17 mouse cellular contexts compared by ENCODE assay signal in the genomic region with DNA sequence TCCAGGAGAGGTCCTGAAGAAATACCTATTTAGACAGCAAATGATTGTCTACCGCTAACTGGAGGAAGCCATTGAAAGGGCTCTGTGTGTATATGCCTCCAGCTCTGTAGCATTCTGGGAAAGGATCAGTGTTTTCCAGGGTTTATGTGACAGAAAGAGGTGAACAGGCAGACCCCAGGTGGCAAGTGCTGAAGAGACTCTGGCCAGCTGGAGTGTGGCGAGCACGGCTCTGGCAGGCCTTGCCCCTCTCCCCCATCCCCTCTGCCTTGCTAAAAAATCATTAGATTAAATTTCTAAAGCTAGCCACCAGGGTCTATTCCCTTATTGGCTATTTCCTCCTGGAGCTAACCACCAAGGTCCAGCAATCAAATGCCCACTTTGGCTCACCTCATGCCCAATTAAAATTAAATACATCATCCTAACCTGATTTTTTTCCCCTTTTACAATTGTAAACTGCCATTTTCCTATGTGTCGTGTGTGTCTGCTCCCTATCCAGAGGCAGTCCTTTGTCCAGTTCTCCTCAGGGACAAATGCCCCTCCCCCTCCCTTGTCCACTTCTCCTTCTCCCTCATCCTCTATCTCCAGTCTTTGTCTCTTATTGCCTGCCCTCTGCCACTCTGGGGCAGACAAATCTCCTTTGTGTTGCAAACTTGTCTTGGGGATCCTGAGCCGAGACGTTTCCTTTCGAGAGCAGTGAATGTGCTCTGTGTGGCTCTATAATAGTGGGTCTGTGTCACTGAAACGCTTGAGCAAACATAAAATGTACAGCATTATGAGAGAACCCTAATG.
DNase-seq lines count a peak whose midpoint lies in the region; ATAC-seq and TF ChIP-seq lines count a peak whose summit lies in the region.
"Had no signal": no experiment of that assay in that cellular context is flagged by ENCODE, and none has a peak within 500 bp of the region (broad histone marks: within the 10 kb centered on the region; RNA-seq: fewer than 3 reads in every experiment).

No protein-coding gene starts in this region.

- DNase-seq in embryonic facial prominence, embryonic 10.5 days (ENCODE audit: low spot score), result peak; percentile 13
- peak; percentile 36 for DNase-seq in mesoderm, embryonic 11.5 days (ENCODE audit: low read depth, low spot score)
- no peak for DNase-seq in thymus, adult 2 months
- no peak for DNase-seq in right cerebral cortex, postnatal 14 days
- no peak for DNase-seq in thymus, postnatal 14 days
- no peak for DNase-seq in frontal cortex, postnatal 36 days (ENCODE audit: low spot score in 2 of 2)
- DNase-seq: cerebellum, postnatal 36 days; kidney, postnatal 10 days; liver; thymus, adult 18-20 months had no signal

- H3K9ac ChIP-seq in forebrain, embryonic 15.5 days (replicated peaks), result no peak overlapping the region
- no peak overlapping the region for H3K9ac ChIP-seq in neural tube, embryonic 12.5 days
- H3K9ac ChIP-seq: heart, embryonic 13.5 days; lung, embryonic 15.5 days had no signal

- no peak for TF ChIP-seq POLR2A in thymus, adult 2 months (IDR thresholded peaks at IDR 0.05; ENCODE audit: control insufficient read depth, extremely low read depth, insufficient read depth, low read length, poor library complexity)

- no peaks in the 10 kb centered on the region for H3K36me3 ChIP-seq in embryonic facial prominence, embryonic 10.5 days (replicated peaks)
- peaks cover 4% of the 10 kb centered on the region; the same call in 1 of the 2 replicates for H3K36me3 ChIP-seq in forebrain, embryonic 15.5 days
- H3K36me3 ChIP-seq in neural tube, embryonic 12.5 days, result no peaks in the 10 kb centered on the region
- no peaks in the 10 kb centered on the region for H3K36me3 ChIP-seq in thymus, adult 2 months (ENCODE audit: control insufficient read depth, insufficient read depth, low read length)
- H3K36me3 ChIP-seq: heart, embryonic 13.5 days; lung, embryonic 15.5 days had no signal

- H3K27me3 ChIP-seq in embryonic facial prominence, embryonic 10.5 days (replicated peaks; ENCODE audit: low read depth, poor library complexity, severe bottlenecking), result no peaks in the 10 kb centered on the region
- H3K27me3 ChIP-seq in forebrain, embryonic 15.5 days, result no peaks in the 10 kb centered on the region
- no peaks in the 10 kb centered on the region for H3K27me3 ChIP-seq in neural tube, embryonic 12.5 days (replicated peaks)
- 0 out of 2 replicates have a peak, but pooled peaks cover 2% of the 10 kb centered on the region for H3K27me3 ChIP-seq in thymus, adult 2 months (ENCODE audit: control insufficient read depth, insufficient read depth, low read length)
- H3K27me3 ChIP-seq: CH12.LX; heart, embryonic 13.5 days; lung, embryonic 15.5 days had no signal

- TF ChIP-seq CTCF in thymus, adult 2 months (IDR thresholded peaks at IDR 0.05; ENCODE audit: borderline replicate concordance, control insufficient read depth, extremely low read depth, insufficient read depth, low read length, poor library complexity), result no peak

- WGBS in embryonic facial prominence, embryonic 10.5 days, result 34% methylated on average over 8 of the region's 8 CpGs
- 8% methylated on average over 8 of the region's 8 CpGs for WGBS in forebrain, embryonic 15.5 days
- WGBS in neural tube, embryonic 12.5 days, result 28% methylated on average over 8 of the region's 8 CpGs
- WGBS in thymus, adult 2 months, result 88% methylated on average over 8 of the region's 8 CpGs

- H3K4me2 ChIP-seq in forebrain, embryonic 15.5 days (replicated peaks), result no peak overlapping the region
- H3K4me2 ChIP-seq in neural tube, embryonic 12.5 days (replicated peaks), result no peak overlapping the region
- H3K4me2 ChIP-seq: heart, embryonic 13.5 days; lung, embryonic 15.5 days had no signal

- H3K4me1 ChIP-seq in embryonic facial prominence, embryonic 10.5 days, result peaks cover 10% of the 10 kb centered on the region
- peaks cover 30% of the 10 kb centered on the region for H3K4me1 ChIP-seq in forebrain, embryonic 15.5 days
- H3K4me1 ChIP-seq in neural tube, embryonic 12.5 days, result peaks cover 12% of the 10 kb centered on the region
- no peaks in the 10 kb centered on the region for H3K4me1 ChIP-seq in thymus, adult 2 months (replicated peaks; ENCODE audit: control insufficient read depth, insufficient read depth, low read length)
- H3K4me1 ChIP-seq: heart, embryonic 13.5 days; lung, embryonic 15.5 days had no signal

- H3K9me3 ChIP-seq in embryonic facial prominence, embryonic 10.5 days, result no peaks in the 10 kb centered on the region
- no peaks in the 10 kb centered on the region for H3K9me3 ChIP-seq in forebrain, embryonic 15.5 days
- H3K9me3 ChIP-seq in neural tube, embryonic 12.5 days, result no peaks in the 10 kb centered on the region
- H3K9me3 ChIP-seq: heart, embryonic 13.5 days; lung, embryonic 15.5 days had no signal

- no peak overlapping the region for H3K4me3 ChIP-seq in embryonic facial prominence, embryonic 10.5 days
- H3K4me3 ChIP-seq in forebrain, embryonic 15.5 days, result no peak overlapping the region
- H3K4me3 ChIP-seq in neural tube, embryonic 12.5 days, result no peak overlapping the region
- no peak overlapping the region for H3K4me3 ChIP-seq in thymus, adult 2 months (ENCODE audit: control insufficient read depth, insufficient read depth, low read length)
- H3K4me3 ChIP-seq: heart, embryonic 13.5 days; left cerebral cortex, adult 2 months; lung, embryonic 15.5 days had no signal

- H3K27ac ChIP-seq in embryonic facial prominence, embryonic 10.5 days (replicated peaks), result 0 out of 2 replicates have a peak overlapping the region, but pooled peaks have one; percentile 27
- peak overlapping the region; percentile 86 for H3K27ac ChIP-seq in forebrain, embryonic 15.5 days (replicated peaks)
- 0 out of 2 replicates have a peak overlapping the region, but pooled peaks have one; percentile 2 for H3K27ac ChIP-seq in neural tube, embryonic 12.5 days
- H3K27ac ChIP-seq in thymus, adult 2 months (ENCODE audit: control insufficient read depth, insufficient read depth, low read length), result no peak overlapping the region
- H3K27ac ChIP-seq: heart, embryonic 13.5 days; left cerebral cortex, adult 2 months; lung, embryonic 15.5 days had no signal

- peak; percentile 57 for ATAC-seq in forebrain, embryonic 15.5 days (replicated peaks)
- ATAC-seq in neural tube, embryonic 12.5 days (ENCODE audit: low FRiP score, low read depth), result peak; percentile 67
- ATAC-seq: inflammation-experienced regulatory T-cells, adult 6 months had no signal

Comparison
In these comparisons a context has a peak if more than half of its experiments do, and no peak if none do; other contexts are left out.
1. DNase-seq: peak in embryonic facial prominence, embryonic 10.5 days (single experiment) and mesoderm, embryonic 11.5 days (single experiment); none in thymus, adult 2 months (single experiment), right cerebral cortex, postnatal 14 days (single experiment), thymus, postnatal 14 days (single experiment) and frontal cortex, postnatal 36 days (0 of 2).